Mouse (Mus musculus) thymus, postnatal 25 days (tissue): ENCODE measurements around the gene Tnfsf13.

Experiments
- DNase-seq: peaks from one replicate; pipeline ENCODE4 v3.0.0; 2022

Gene Tnfsf13

GRCm38 (mm10) chr11:69645860-69646259 is 39.7 kb downstream of the Tnfsf13 start:
- no peak for DNase-seq

DNA sequence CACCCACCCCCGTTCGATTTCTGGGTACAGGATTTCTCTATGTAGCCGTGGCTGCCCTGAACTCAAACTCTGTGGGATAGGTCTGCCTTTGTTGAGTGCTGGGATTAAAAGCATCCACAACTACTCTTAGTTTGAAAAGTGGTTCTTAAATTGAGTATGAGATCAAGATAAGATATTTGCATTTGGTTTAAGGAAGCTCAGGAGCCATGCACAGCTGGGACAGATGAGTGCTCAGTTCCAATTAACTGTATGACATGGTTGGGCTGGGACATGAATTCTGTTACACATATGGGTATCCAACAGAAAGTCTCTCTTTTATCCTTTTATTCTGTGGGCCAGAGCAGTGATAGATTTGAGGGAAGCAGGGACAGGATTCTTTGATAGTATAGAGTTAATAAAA is 50.1 kb downstream of the Tnfsf13 start:
- DNase-seq, result no peak

DNA sequence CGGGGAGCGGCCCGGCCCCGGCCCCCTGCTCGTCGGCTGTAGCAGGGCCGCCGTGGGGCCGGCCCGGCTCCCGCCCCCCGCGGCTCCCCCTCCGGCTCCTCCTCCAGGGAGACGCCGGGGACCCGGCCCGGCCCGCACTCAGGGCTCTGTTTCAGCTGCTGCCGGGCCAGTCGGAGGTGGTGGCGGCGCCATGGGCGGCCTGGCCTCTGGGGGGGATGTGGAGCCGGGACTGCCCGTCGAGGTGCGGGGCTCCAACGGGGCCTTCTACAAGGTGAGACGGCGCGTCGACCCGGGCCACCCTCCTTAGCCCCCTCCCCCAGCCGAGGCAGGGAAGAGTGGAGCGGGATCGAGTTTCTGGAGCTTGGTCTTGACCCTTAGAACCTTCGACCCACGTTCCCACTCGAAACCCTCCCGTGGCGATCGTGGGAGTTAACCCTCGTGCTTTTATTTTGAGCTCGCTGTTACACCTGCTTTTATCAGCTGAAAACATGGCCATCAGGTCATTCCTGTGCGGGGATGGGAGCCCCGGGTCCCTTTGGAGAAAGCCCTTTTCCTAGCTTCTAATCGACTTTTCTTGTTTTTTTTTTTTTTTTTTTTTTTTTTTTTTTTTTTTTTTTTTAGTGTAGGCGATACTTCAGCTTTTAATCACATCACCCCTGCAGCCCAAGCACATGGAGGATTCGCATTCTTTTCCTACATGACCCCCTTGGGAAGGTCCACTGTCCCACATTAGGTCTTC is 52.3 kb downstream of the Tnfsf13 start:
- DNase-seq, result no peak
